Mouse (Mus musculus) naive thymus-derived CD4-positive, alpha-beta T cell, adult 2 months (primary cell): Measurements from ENCODE around the gene Rere.
"Not testable (repeated sequence)": the region's sequence is repeated elsewhere in the genome, so short reads cannot be mapped to it uniquely, and the experiment has no call there.

ENCODE experiments used
- DNase-seq: peaks from one replicate; pipeline ENCODE4 v3.0.0-alpha.2; 2011; ENCODE audit warnings: low read depth

Rere gene

DNA sequence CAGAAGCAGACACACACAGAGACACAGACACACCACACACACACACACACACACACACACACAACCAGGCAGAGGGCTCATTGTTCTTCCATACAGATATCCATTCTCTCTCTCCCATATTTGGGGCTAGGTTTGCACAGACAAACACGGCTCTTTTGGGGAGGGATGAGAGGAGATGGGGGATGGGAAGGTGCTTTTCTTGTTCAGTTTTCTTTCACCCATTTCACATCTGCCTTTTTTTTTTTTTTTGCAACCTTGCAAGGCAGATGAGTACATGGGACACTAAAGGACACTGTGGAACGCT is 1.8 kb downstream of the Rere start:
- no peak for DNase-seq

- no peak for DNase-seq
Measured at GRCm38 (mm10) chr4:150283993-150284392, 2.5 kb downstream of the Rere start.

GRCm38 (mm10) chr4:150286980-150287379 is 5.5 kb downstream of the Rere start:
- no peak for DNase-seq

- DNase-seq: not testable (repeated sequence)
Measured at GRCm38 (mm10) chr4:150287463-150287862, 6.0 kb downstream of the Rere start.

DNA sequence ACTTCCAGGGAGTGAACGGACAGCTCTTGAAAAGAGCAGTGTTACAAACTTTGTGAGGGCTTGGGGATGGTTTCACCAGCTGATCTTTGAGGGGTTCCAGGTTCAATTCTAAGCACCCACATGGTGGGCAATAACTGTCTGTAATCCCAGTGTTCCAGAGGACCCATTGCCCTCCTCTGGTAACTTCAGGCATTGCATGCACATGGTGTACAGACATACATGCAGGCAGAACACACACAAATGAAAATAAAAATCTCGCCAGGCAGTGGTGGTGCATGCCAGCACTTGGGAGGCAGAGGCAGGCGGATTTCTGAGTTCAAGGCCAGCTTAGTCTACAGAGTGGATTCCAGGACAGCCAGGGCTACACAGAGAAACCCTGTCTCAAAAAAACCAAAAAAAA is 10.5 kb downstream of the Rere start:
- DNase-seq: peak; percentile 20

DNA sequence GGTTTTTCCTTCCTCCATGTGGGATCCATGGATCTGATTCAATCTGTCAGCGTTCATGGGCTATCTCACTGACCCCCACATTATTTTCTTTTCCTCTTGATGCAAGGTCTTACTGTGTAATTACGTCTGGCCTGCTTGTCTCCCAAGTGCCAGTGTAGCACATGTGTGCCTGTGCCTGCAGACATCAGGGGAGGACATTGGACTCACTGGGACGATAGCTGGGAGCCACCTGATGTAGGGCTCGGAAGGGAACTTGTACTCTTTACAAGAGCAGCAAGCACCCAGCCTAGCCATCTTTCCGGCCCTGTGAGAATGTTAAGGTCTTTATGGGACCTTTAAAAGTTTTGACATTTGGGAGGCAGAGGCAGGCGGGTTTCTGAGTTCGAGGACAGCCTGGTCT is 13.4 kb downstream of the Rere start:
- DNase-seq: no peak

GRCm38 (mm10) chr4:150295966-150296365 is 14.5 kb downstream of the Rere start:
- peak; percentile 18 for DNase-seq

DNA sequence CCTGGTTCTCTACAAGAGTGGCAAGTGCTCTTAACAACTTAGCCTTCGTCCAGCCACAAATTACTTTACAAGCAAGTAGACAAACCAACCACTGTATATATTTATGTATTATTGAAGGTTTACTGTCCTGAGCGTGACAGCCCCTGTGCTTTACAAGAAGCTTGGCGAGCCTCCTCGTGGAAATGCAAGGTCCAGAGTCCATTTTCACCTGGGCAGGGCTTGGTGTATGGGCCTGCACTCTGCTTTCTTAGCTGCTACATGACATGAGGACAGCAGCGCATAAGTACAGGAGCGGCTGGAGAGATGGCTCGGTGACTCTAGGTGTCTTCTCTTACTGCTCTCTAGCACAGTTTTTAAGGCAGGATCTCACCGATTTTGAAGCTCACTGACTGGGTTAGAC is 21.3 kb downstream of the Rere start:
- no peak for DNase-seq

GRCm38 (mm10) chr4:150306701-150307100 is 25.3 kb downstream of the Rere start:
- DNase-seq: no peak

DNA sequence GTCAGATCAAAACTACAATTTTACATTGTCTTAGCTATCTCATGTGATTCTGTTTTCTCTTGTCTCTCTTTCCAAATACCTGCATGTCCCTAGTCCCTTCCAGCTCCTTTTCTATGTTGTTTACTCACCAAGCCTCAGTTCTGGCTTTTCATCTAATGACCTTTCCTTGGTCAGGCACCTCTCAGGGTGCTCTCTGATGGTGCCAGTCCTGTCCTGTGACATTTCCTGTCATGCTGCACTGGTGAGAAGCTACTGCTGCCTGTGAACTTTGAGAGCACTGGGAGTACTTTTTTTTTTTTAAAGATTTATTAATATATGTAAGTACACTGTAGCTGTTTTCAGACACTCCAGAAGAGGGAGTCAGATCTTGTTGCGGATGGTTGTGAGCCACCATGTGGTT is 25.8 kb downstream of the Rere start:
- DNase-seq: no peak

DNA sequence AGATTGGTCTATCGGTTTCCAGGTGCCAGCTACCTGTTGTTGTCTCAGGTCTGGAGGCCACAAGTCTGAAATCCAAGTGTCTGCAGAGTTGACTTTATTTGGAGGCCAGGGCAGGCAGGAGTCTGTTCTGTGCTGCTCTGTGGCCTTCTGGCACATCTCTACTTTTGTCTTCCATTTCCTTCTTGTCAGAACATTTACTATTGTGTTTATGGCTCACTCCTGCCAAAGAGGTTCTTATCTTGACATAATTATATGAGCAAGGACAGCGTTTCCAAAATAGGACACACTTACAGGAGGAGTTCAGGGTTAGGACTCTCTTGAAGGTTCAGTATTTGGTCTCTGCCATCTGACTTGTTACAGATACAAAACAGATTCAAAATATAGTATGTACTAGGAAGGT is 30.0 kb downstream of the Rere start:
- no peak for DNase-seq

DNA sequence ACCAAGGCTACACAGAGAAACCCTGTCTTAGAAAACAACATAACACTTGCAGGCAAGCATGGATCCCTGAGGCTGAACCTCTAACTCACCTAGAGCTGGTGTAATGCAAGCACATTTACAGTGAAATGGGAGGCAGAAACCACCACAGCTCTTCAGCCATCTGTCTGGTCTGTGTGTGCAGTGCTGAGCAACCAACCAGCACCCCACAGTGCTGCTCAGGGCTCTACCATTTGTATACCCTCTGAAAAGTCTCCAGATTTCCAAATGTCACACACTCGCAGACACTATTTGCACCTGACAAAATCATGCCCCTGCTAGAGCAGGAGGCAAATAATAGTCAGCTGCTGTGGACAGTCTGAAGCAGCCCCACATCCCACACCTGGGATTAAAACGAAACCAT is 31.2 kb downstream of the Rere start:
- no peak for DNase-seq

- no peak for DNase-seq
Measured at GRCm38 (mm10) chr4:150315301-150315700, 33.9 kb downstream of the Rere start.

- no peak for DNase-seq
Measured at GRCm38 (mm10) chr4:150316546-150316945, 35.1 kb downstream of the Rere start.

- DNase-seq: no peak
Measured at GRCm38 (mm10) chr4:150325046-150325801, 43.8 kb downstream of the Rere start.

DNA sequence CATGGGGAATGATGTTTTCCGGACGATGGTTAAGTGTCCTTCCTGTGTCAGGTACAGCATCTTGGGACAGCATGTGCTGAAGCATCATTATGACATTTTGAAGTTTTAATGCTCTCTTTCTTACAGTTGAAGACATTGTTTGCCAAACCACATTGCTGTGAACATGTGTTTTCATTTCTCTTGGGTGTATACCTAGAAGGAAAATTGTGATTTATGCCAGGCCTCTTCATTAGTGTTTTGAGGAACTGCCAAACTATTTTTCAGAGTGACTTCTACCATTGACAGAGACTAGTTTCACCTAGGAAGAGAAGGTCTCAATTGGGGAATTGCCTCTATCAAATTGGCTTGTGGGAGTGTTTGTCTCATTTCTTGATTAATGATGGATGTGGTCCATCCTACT is 44.6 kb downstream of the Rere start:
- DNase-seq: no peak

DNA sequence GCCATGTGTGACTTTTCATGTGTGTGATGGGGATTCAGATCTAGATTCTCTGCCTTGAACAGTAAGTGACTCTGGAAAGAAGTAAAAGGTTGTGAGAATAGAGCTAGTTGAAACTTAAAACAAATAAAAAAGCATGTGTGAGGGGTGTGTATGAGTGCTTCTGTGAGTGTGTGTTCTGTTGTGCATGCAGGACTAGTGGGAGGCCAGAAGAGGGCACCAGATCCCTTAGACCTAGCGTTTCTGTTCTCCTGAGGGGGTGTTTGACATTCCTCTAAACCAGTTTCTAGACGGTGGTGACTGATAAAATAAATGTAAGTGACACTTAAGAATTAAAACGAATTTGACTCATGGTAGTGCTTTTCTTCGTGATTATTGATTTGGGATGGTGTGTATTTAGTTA is 46.0 kb downstream of the Rere start:
- DNase-seq: no peak

DNA sequence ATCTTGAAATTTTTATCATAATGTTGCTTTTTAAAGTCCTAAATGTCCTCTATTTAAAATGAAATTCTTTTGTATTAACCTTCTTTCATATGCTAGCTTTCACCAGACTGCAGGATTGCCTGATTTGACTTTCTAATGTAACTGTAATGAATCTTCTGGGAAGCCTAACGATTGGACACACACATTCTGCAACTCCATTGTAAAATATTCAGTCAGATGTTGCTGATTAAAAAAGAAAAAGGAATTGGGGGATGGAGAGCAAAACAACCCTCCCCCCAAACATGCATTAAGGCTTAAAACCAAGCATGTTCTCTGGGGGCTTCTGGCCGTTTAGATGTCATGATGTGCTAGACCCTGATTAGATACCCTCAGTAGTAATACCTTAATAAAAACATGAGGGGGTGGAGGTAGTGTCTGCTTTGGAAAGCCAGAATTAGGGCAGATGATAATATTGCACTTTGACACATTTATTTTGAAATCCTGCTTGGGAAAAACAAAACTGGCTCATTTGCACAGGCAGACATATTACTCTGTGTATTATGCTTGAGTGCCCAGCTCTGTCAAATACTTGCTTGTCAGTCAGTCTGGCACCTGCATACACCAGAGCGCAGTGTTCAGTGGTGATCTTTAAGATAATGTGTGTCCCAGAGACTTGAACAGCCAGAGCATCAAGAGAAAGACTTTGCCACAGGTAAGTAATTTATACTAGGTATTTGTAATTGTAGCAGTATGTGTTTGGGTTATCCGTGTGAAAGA is 52.7 kb downstream of the Rere start:
- DNase-seq: no peak

DNA sequence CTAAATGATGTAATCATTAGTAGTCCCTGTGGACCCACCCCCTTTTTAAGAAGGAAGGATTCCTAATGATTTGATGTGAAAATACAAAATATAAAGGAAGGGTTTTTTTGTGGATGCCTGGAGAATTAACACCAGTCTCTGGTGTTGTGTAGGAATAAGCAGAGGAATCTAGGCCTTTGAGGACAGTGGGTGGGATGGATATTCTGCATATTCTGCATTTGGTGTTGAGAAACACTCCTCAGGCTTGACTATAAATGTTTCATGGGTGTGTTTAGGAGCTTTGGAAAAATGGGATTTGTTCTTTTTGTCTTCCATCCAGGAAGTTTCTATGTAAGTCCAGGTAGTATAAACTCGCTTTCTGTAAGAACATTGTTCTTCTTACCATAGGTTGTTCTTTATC is 55.8 kb downstream of the Rere start:
- DNase-seq: no peak

GRCm38 (mm10) chr4:150338906-150339650 is 57.6 kb downstream of the Rere start:
- DNase-seq: peak; percentile 67

- DNase-seq: no peak
Measured at GRCm38 (mm10) chr4:150340796-150341525, 59.5 kb downstream of the Rere start.

DNA sequence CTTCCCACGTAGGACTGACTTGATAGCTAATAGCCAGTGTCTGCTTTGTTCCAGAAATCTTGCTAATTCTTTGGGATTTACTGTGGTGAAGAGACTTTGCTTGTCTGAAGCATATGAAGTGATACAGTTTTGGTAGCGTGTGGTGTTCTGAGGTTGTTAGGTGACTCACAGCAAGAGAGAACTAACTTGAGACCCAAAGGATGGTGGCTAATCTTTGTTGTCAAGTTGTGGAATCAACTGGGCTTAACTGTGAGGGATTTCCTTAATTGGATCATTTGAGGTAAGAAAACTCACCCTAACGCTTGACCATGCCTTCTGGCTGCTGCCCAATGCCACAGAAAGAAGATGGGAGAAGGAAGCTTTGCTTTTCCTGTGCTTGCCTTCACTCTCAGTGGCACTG is 63.1 kb downstream of the Rere start:
- DNase-seq: no peak
